Mouse (Mus musculus): ENCODE data around the gene Cracr2a. TPM values are rescaled to one million over a fixed set of nuclear protein-coding genes. Genes with fewer than 3 reads are reported as not detected.
A peak's percentile ranks its signal among the peaks of the same experiment; 100 is the strongest.
"Not testable (repeated sequence)": the region's sequence is repeated elsewhere in the genome, so short reads cannot be mapped to it uniquely, and the experiment has no call there.

The Cracr2a gene
- polyA plus RNA-seq (2016; fragmentation: Nextera tagmentation; extraction: Ambion mirVana) = 0.81 and 1.3 TPM in 2 replicates

GRCm38 (mm10) chr6:127561231-127562020 is at the start of gene Cracr2a:
Cracr2a (plus strand) TSS chr6:127561338.
- Histone ChIP-seq H3K27ac (no peak within 1 kb of the TSS), H3K4me2 (replicated peaks) (peak within 1 kb of the TSS; percentile 83), H3K27me3 (replicated peaks) (no peaks in the 10 kb centered on the region), H3K9me3 (no peaks in the 10 kb centered on the region), H3K36me3 (no peaks in the 10 kb centered on the region), H3K9ac (peak within 1 kb of the TSS; percentile 57; the same call in 1 of the 2 replicates), H3K4me3 (peak within 1 kb of the TSS; percentile 41), H3K4me1 (peaks cover 7% of the 10 kb centered on the region; the same call in 1 of the 2 replicates)
- under 1% methylated on average over 22 of the region's 22 CpGs for WGBS
- ATAC-seq (ENCODE audit: low FRiP score, low read depth) = peak; percentile 93

- not testable (repeated sequence) for H3K27ac ChIP-seq; H3K4me1 ChIP-seq; H3K4me2 ChIP-seq (replicated peaks); H3K27me3 ChIP-seq (replicated peaks); H3K36me3 ChIP-seq; H3K4me3 ChIP-seq; H3K9ac ChIP-seq; H3K9me3 ChIP-seq; ATAC-seq (ENCODE audit: low FRiP score, low read depth)
- 95% methylated on average over 7 of the region's 12 CpGs for WGBS
These were observed 47.4 kb upstream of the Cracr2a start for GRCm38 (mm10) chr6:127513776-127514175.

- Histone ChIP-seq H3K9ac (no peak overlapping the region), H3K27me3 (replicated peaks) (no peaks in the 10 kb centered on the region), H3K36me3 (no peaks in the 10 kb centered on the region), H3K4me1 (no peaks in the 10 kb centered on the region), H3K4me3 (no peak overlapping the region), H3K9me3 (no peaks in the 10 kb centered on the region), H3K27ac (no peak overlapping the region), H3K4me2 (replicated peaks) (no peak overlapping the region)
- WGBS = 74% methylated on average over 8 of the region's 8 CpGs
- no peak for ATAC-seq (ENCODE audit: low FRiP score, low read depth)
These were observed 40.0 kb upstream of the Cracr2a start for GRCm38 (mm10) chr6:127521176-127521575.

GRCm38 (mm10) chr6:127522326-127522725 is 38.8 kb upstream of the Cracr2a start:
- H3K9ac ChIP-seq = no peak overlapping the region
- H3K36me3 ChIP-seq = no peaks in the 10 kb centered on the region
- H3K27ac ChIP-seq = no peak overlapping the region
- H3K4me1 ChIP-seq = no peaks in the 10 kb centered on the region
- H3K4me2 ChIP-seq (replicated peaks) = no peak overlapping the region
- no peaks in the 10 kb centered on the region for H3K27me3 ChIP-seq (replicated peaks)
- no peak for ATAC-seq (ENCODE audit: low FRiP score, low read depth)
- no peak overlapping the region for H3K4me3 ChIP-seq
- 79% methylated on average over 9 of the region's 9 CpGs for WGBS
- no peaks in the 10 kb centered on the region for H3K9me3 ChIP-seq

GRCm38 (mm10) chr6:127524442-127524841 is 36.7 kb upstream of the Cracr2a start:
- Histone ChIP-seq H3K9ac (no peak overlapping the region), H3K27me3 (replicated peaks) (no peaks in the 10 kb centered on the region), H3K9me3 (no peaks in the 10 kb centered on the region), H3K4me2 (replicated peaks) (no peak overlapping the region), H3K4me3 (no peak overlapping the region), H3K27ac (no peak overlapping the region), H3K4me1 (no peaks in the 10 kb centered on the region), H3K36me3 (no peaks in the 10 kb centered on the region)
- no peak for ATAC-seq (ENCODE audit: low FRiP score, low read depth)
- WGBS = 34% methylated on average over 8 of the region's 8 CpGs

- Histone ChIP-seq H3K4me2 (replicated peaks) (no peak overlapping the region), H3K27ac (no peak overlapping the region), H3K36me3 (no peaks in the 10 kb centered on the region), H3K4me3 (no peak overlapping the region), H3K9me3 (no peaks in the 10 kb centered on the region), H3K4me1 (no peaks in the 10 kb centered on the region), H3K27me3 (replicated peaks) (no peaks in the 10 kb centered on the region), H3K9ac (no peak overlapping the region)
- ATAC-seq (ENCODE audit: low FRiP score, low read depth) = no peak
- 81% methylated on average over 7 of the region's 7 CpGs for WGBS
These were observed 32.5 kb upstream of the Cracr2a start for GRCm38 (mm10) chr6:127528625-127529024.

- H3K4me2 ChIP-seq (replicated peaks) = no peak overlapping the region
- WGBS = 85% methylated on average over 2 of the region's 2 CpGs
- no peaks in the 10 kb centered on the region for H3K9me3 ChIP-seq
- no peak overlapping the region for H3K27ac ChIP-seq
- no peaks in the 10 kb centered on the region for H3K27me3 ChIP-seq (replicated peaks)
- H3K4me3 ChIP-seq = no peak overlapping the region
- no peak for ATAC-seq (ENCODE audit: low FRiP score, low read depth)
- H3K4me1 ChIP-seq = no peaks in the 10 kb centered on the region
- no peaks in the 10 kb centered on the region for H3K36me3 ChIP-seq
- H3K9ac ChIP-seq = no peak overlapping the region
These were observed 31.7 kb upstream of the Cracr2a start for GRCm38 (mm10) chr6:127529451-127529850.

- Histone ChIP-seq H3K27me3 (replicated peaks) (no peaks in the 10 kb centered on the region), H3K9me3 (no peaks in the 10 kb centered on the region), H3K4me3 (no peak overlapping the region), H3K4me1 (no peaks in the 10 kb centered on the region), H3K9ac (no peak overlapping the region), H3K4me2 (replicated peaks) (no peak overlapping the region), H3K27ac (no peak overlapping the region), H3K36me3 (no peaks in the 10 kb centered on the region)
- 72% methylated on average over 3 of the region's 3 CpGs for WGBS
- no peak for ATAC-seq (ENCODE audit: low FRiP score, low read depth)
These were observed 30.9 kb upstream of the Cracr2a start for GRCm38 (mm10) chr6:127530206-127530605.

- Histone ChIP-seq H3K4me2 (replicated peaks) (no peak overlapping the region), H3K27ac (no peak overlapping the region), H3K36me3 (no peaks in the 10 kb centered on the region), H3K4me1 (no peaks in the 10 kb centered on the region), H3K4me3 (no peak overlapping the region), H3K9me3 (no peaks in the 10 kb centered on the region), H3K9ac (no peak overlapping the region), H3K27me3 (replicated peaks) (no peaks in the 10 kb centered on the region)
- no peak for ATAC-seq (ENCODE audit: low FRiP score, low read depth)
- 53% methylated on average over 3 of the region's 3 CpGs for WGBS
These were observed 29.5 kb upstream of the Cracr2a start for GRCm38 (mm10) chr6:127531412-127532205.

- no peak overlapping the region for H3K4me3 ChIP-seq
- no peak overlapping the region for H3K4me2 ChIP-seq (replicated peaks)
- no peaks in the 10 kb centered on the region for H3K27me3 ChIP-seq (replicated peaks)
- no peaks in the 10 kb centered on the region for H3K36me3 ChIP-seq
- H3K27ac ChIP-seq = no peak overlapping the region
- no peaks in the 10 kb centered on the region for H3K9me3 ChIP-seq
- WGBS = 78% methylated on average over 5 of the region's 5 CpGs
- no peak for ATAC-seq (ENCODE audit: low FRiP score, low read depth)
- no peaks in the 10 kb centered on the region for H3K4me1 ChIP-seq
- no peak overlapping the region for H3K9ac ChIP-seq
These were observed 28.8 kb upstream of the Cracr2a start for GRCm38 (mm10) chr6:127532304-127532703.

- 86% methylated on average over 5 of the region's 5 CpGs for WGBS
- H3K4me3 ChIP-seq = no peak overlapping the region
- H3K27ac ChIP-seq = no peak overlapping the region
- no peaks in the 10 kb centered on the region for H3K36me3 ChIP-seq
- H3K4me2 ChIP-seq (replicated peaks) = no peak overlapping the region
- H3K9me3 ChIP-seq = no peaks in the 10 kb centered on the region
- no peaks in the 10 kb centered on the region for H3K27me3 ChIP-seq (replicated peaks)
- no peak overlapping the region for H3K9ac ChIP-seq
- no peak for ATAC-seq (ENCODE audit: low FRiP score, low read depth)
- no peaks in the 10 kb centered on the region for H3K4me1 ChIP-seq
These were observed 27.4 kb upstream of the Cracr2a start for GRCm38 (mm10) chr6:127533766-127534165.

GRCm38 (mm10) chr6:127537035-127537434 is 24.1 kb upstream of the Cracr2a start:
- no peak overlapping the region for H3K4me3 ChIP-seq
- H3K9ac ChIP-seq = no peak overlapping the region
- ATAC-seq (ENCODE audit: low FRiP score, low read depth) = no peak
- no peak overlapping the region for H3K4me2 ChIP-seq (replicated peaks)
- H3K36me3 ChIP-seq = no peaks in the 10 kb centered on the region
- H3K27me3 ChIP-seq (replicated peaks) = no peaks in the 10 kb centered on the region
- no peaks in the 10 kb centered on the region for H3K9me3 ChIP-seq
- H3K27ac ChIP-seq = no peak overlapping the region
- 77% methylated on average over 7 of the region's 7 CpGs for WGBS
- no peaks in the 10 kb centered on the region for H3K4me1 ChIP-seq

Data from neural tube, embryonic 12.5 days (tissue).